Mouse (Mus musculus) megakaryocyte, embryonic 14.5 days (primary cell): ENCODE measurements around the gene Tbce.

ENCODE experiments used
- FLI1 ChIP-seq: IDR thresholded peaks from 2 replicates; pipeline ENCODE4 v1.6.1; 2012; ENCODE audit warnings: low read length, inconsistent platforms, mixed read lengths
- GATA1 ChIP-seq: IDR thresholded peaks from 3 replicates; pipeline ENCODE4 v1.6.1; 2012; ENCODE audit warnings: mixed read lengths, low read length, inconsistent platforms, borderline replicate concordance

GRCm38 (mm10) chr13:13983523-13983922 is 55.9 kb downstream of the Tbce start:
- TF ChIP-seq GATA1 (no peak), FLI1 (no peak)
